Mouse (Mus musculus) liver, embryonic 12.5 days (tissue): ENCODE data around the gene Adssl1. TPM values are rescaled to one million over a fixed set of nuclear protein-coding genes. Genes with fewer than 3 reads are reported as not detected.

Source experiments
- ATAC-seq: fragments of 200-750 bp; cut with Nextera tagmentation; 2 replicates; pipeline ENCODE4 v1.8.0; 2017; ENCODE audit warnings: moderate number of reproducible peaks, mild to moderate bottlenecking, moderate library complexity
- H3K27ac ChIP-seq: fragments of 300-500 bp; sonication (generic); 2 replicates; pipeline ENCODE4 v1.5.1; 2016; ENCODE audit warnings: mild to moderate bottlenecking
- H3K27me3 ChIP-seq: fragments of 300-500 bp; sonication (generic); replicated peaks from 2 replicates; pipeline ENCODE4 v1.6.1; 2016; ENCODE audit warnings: mild to moderate bottlenecking, moderate library complexity
- H3K36me3 ChIP-seq: fragments of 300-500 bp; sonication (generic); 2 replicates; pipeline ENCODE4 v1.6.1; 2016; ENCODE audit warnings: mild to moderate bottlenecking, moderate library complexity
- H3K4me1 ChIP-seq: fragments of 300-500 bp; sonication (generic); 2 replicates; pipeline ENCODE4 v1.6.1; 2016
- H3K4me2 ChIP-seq: fragments of 300-500 bp; sonication (generic); 2 replicates; pipeline ENCODE4 v1.6.1; 2016; ENCODE audit warnings: mild to moderate bottlenecking, moderate library complexity
- H3K4me3 ChIP-seq: fragments of 300-500 bp; sonication (generic); 2 replicates; pipeline ENCODE4 v1.5.1; 2016; ENCODE audit warnings: mild to moderate bottlenecking, moderate library complexity
- H3K9ac ChIP-seq: fragments of 300-500 bp; sonication (generic); 2 replicates; pipeline ENCODE4 v1.6.1; 2016; ENCODE audit warnings: mild to moderate bottlenecking, moderate library complexity
- H3K9me3 ChIP-seq: fragments of 300-500 bp; sonication (generic); replicated peaks from 2 replicates; pipeline ENCODE4 v1.6.1; 2016; ENCODE audit warnings: mild to moderate bottlenecking, moderate library complexity
- WGBS: fragments of 180-500 bp; shearing (Covaris S2); methylation state at CpG from one replicate; pipeline ENCODE4 v1.1.7; 2016; ENCODE audit not compliant: insufficient replicate concordance; 5-methylcytosine and 5-hydroxymethylcytosine counted together
- polyA plus RNA-seq: library from polyadenylated mRNA; unstranded; fragments of >200 nt; fragmentation: Nextera tagmentation; extraction: Ambion mirVana; gene quantifications from 2 replicates; pipeline ENCODE4 v1.2.1, GENCODE M21; 2016

Adssl1 gene
- polyA plus RNA-seq, 1 experiment from 2014 or later, result 5.6 TPM

- H3K36me3 ChIP-seq, result no peaks in the 10 kb centered on the region
- peak overlapping the region; percentile 70 for H3K27ac ChIP-seq
- H3K4me1 ChIP-seq, result peaks cover 76% of the 10 kb centered on the region
- no peak for ATAC-seq
- no peaks in the 10 kb centered on the region for H3K9me3 ChIP-seq
- peak overlapping the region; percentile 64 for H3K4me2 ChIP-seq
- peak overlapping the region; percentile 3; the same call in 1 of the 2 replicates for H3K9ac ChIP-seq
- H3K27me3 ChIP-seq, result 0 out of 2 replicates have a peak, but pooled peaks cover 1% of the 10 kb centered on the region
- H3K4me3 ChIP-seq, result no peak overlapping the region
- 69% methylated on average over 6 of the region's 6 CpGs for WGBS
These were observed 8.4 kb downstream of the Adssl1 start for GRCm38 (mm10) chr12:112628197-112628596.

- Histone ChIP-seq H3K27ac (peak overlapping the region; percentile 70), H3K9ac (peak overlapping the region; percentile 18; the same call in 1 of the 2 replicates), H3K4me3 (peak overlapping the region; percentile 33), H3K4me1 (peaks cover 76% of the 10 kb centered on the region), H3K27me3 (no peaks in the 10 kb centered on the region), H3K4me2 (peak overlapping the region; percentile 64), H3K36me3 (no peaks in the 10 kb centered on the region), H3K9me3 (no peaks in the 10 kb centered on the region)
- WGBS, result 11% methylated on average over 19 of the region's 19 CpGs
- ATAC-seq, result peak; percentile 75
These were observed 9.3 kb downstream of the Adssl1 start for GRCm38 (mm10) chr12:112628928-112629721.

GRCm38 (mm10) chr12:112630029-112630428 is 10.2 kb downstream of the Adssl1 start:
- Histone ChIP-seq H3K4me1 (peaks cover 80% of the 10 kb centered on the region), H3K27ac (no peak overlapping the region), H3K27me3 (no peaks in the 10 kb centered on the region), H3K4me3 (no peak overlapping the region), H3K9me3 (no peaks in the 10 kb centered on the region), H3K36me3 (no peaks in the 10 kb centered on the region), H3K4me2 (no peak overlapping the region), H3K9ac (no peak overlapping the region)
- no peak for ATAC-seq
- WGBS, result 84% methylated on average over 12 of the region's 12 CpGs

GRCm38 (mm10) chr12:112630796-112631195 is 11.0 kb downstream of the Adssl1 start:
- no peak overlapping the region for H3K4me2 ChIP-seq
- H3K9ac ChIP-seq, result no peak overlapping the region
- H3K4me3 ChIP-seq, result no peak overlapping the region
- H3K27me3 ChIP-seq, result no peaks in the 10 kb centered on the region
- peaks cover 77% of the 10 kb centered on the region for H3K4me1 ChIP-seq
- no peak for ATAC-seq
- H3K36me3 ChIP-seq, result no peaks in the 10 kb centered on the region
- no peak overlapping the region for H3K27ac ChIP-seq
- H3K9me3 ChIP-seq, result no peaks in the 10 kb centered on the region
- 77% methylated on average over 5 of the region's 5 CpGs for WGBS

- H3K27ac ChIP-seq, result peak overlapping the region; percentile 27; the same call in 1 of the 2 replicates
- H3K9me3 ChIP-seq, result no peaks in the 10 kb centered on the region
- H3K4me1 ChIP-seq, result peaks cover 70% of the 10 kb centered on the region
- ATAC-seq, result no peak
- 11% methylated on average over 1 of the region's 1 CpGs for WGBS
- no peak overlapping the region for H3K4me3 ChIP-seq
- H3K36me3 ChIP-seq, result no peaks in the 10 kb centered on the region
- no peaks in the 10 kb centered on the region for H3K27me3 ChIP-seq
- H3K4me2 ChIP-seq, result no peak overlapping the region
- H3K9ac ChIP-seq, result no peak overlapping the region
These were observed 11.6 kb downstream of the Adssl1 start for GRCm38 (mm10) chr12:112631472-112631871.

GRCm38 (mm10) chr12:112632084-112632777 is 12.4 kb downstream of the Adssl1 start:
- H3K4me3 ChIP-seq, result no peak overlapping the region
- no peak overlapping the region for H3K9ac ChIP-seq
- H3K4me2 ChIP-seq, result peak overlapping the region; percentile 2; the same call in 1 of the 2 replicates
- no peak for ATAC-seq
- H3K9me3 ChIP-seq, result no peaks in the 10 kb centered on the region
- 60% methylated on average over 11 of the region's 11 CpGs for WGBS
- peak overlapping the region; percentile 47; the same call in 1 of the 2 replicates for H3K27ac ChIP-seq
- H3K36me3 ChIP-seq, result no peaks in the 10 kb centered on the region
- no peaks in the 10 kb centered on the region for H3K27me3 ChIP-seq
- peaks cover 64% of the 10 kb centered on the region for H3K4me1 ChIP-seq

- Histone ChIP-seq H3K4me3 (no peak overlapping the region), H3K9me3 (no peaks in the 10 kb centered on the region), H3K27ac (no peak overlapping the region; the same call in 1 of the 2 replicates), H3K9ac (no peak overlapping the region), H3K36me3 (no peaks in the 10 kb centered on the region), H3K27me3 (no peaks in the 10 kb centered on the region), H3K4me2 (0 out of 2 replicates have a peak overlapping the region, but pooled peaks have one; percentile 2), H3K4me1 (peaks cover 64% of the 10 kb centered on the region)
- no peak for ATAC-seq
- WGBS, result 57% methylated on average over 5 of the region's 5 CpGs
These were observed 13.1 kb downstream of the Adssl1 start for GRCm38 (mm10) chr12:112632907-112633306.

GRCm38 (mm10) chr12:112633686-112634085 is 13.8 kb downstream of the Adssl1 start:
- no peak for ATAC-seq
- no peak overlapping the region for H3K4me2 ChIP-seq
- WGBS, result 59% methylated on average over 9 of the region's 9 CpGs
- H3K9ac ChIP-seq, result no peak overlapping the region
- no peaks in the 10 kb centered on the region for H3K27me3 ChIP-seq
- no peaks in the 10 kb centered on the region for H3K36me3 ChIP-seq
- peaks cover 57% of the 10 kb centered on the region for H3K4me1 ChIP-seq
- H3K9me3 ChIP-seq, result no peaks in the 10 kb centered on the region
- no peak overlapping the region for H3K27ac ChIP-seq
- H3K4me3 ChIP-seq, result no peak overlapping the region

GRCm38 (mm10) chr12:112639526-112639925 is 19.7 kb downstream of the Adssl1 start:
- 82% methylated on average over 10 of the region's 10 CpGs for WGBS
- H3K9ac ChIP-seq, result no peak overlapping the region
- no peak overlapping the region for H3K27ac ChIP-seq
- no peaks in the 10 kb centered on the region for H3K9me3 ChIP-seq
- no peak for ATAC-seq
- H3K36me3 ChIP-seq, result no peaks in the 10 kb centered on the region
- H3K4me3 ChIP-seq, result no peak overlapping the region
- H3K4me1 ChIP-seq, result peaks cover 12% of the 10 kb centered on the region
- H3K4me2 ChIP-seq, result no peak overlapping the region
- no peaks in the 10 kb centered on the region for H3K27me3 ChIP-seq

- no peak overlapping the region for H3K27ac ChIP-seq
- no peak overlapping the region for H3K4me3 ChIP-seq
- WGBS, result 82% methylated on average over 6 of the region's 6 CpGs
- H3K4me2 ChIP-seq, result no peak overlapping the region
- H3K9me3 ChIP-seq, result no peaks in the 10 kb centered on the region
- no peak for ATAC-seq
- peaks cover 33% of the 10 kb centered on the region for H3K4me1 ChIP-seq
- H3K27me3 ChIP-seq, result no peaks in the 10 kb centered on the region
- peaks cover 17% of the 10 kb centered on the region for H3K36me3 ChIP-seq
- no peak overlapping the region for H3K9ac ChIP-seq
These were observed 23.3 kb downstream of the Adssl1 start for GRCm38 (mm10) chr12:112643126-112643525.

- ATAC-seq, result peak; percentile 96
- WGBS, result 2% methylated on average over 46 of the region's 46 CpGs
- H3K9me3 ChIP-seq, result no peaks in the 10 kb centered on the region
- peak within 1 kb of the TSS; percentile 95 for H3K4me2 ChIP-seq
- peak within 1 kb of the TSS; percentile 85 for H3K27ac ChIP-seq
- H3K4me3 ChIP-seq, result peak within 1 kb of the TSS; percentile 79
- H3K9ac ChIP-seq, result peak within 1 kb of the TSS; percentile 83
- peaks cover 33% of the 10 kb centered on the region for H3K4me1 ChIP-seq
- no peaks in the 10 kb centered on the region for H3K27me3 ChIP-seq
- H3K36me3 ChIP-seq, result peaks cover 29% of the 10 kb centered on the region
These were observed 24.5 kb downstream of the Adssl1 start, which contains the start of gene Siva1 for GRCm38 (mm10) chr12:112644180-112644854. TSS of gene Siva1 (plus strand) at chr12:112644679.
